Mouse (Mus musculus) hindbrain, embryonic 14.5 days (tissue): ENCODE measurements around the gene Nr1h5. TPM values are rescaled to one million over a fixed set of nuclear protein-coding genes. Genes with fewer than 3 reads are reported as not detected.
A peak's percentile ranks its signal among the peaks of the same experiment; 100 is the strongest.

Source experiments
- ATAC-seq: fragments of 200-750 bp; cut with Nextera tagmentation; 2 replicates; pipeline ENCODE4 v1.8.0; 2017; ENCODE audit warnings: moderate number of reproducible peaks, mild to moderate bottlenecking, moderate TSS enrichment, moderate library complexity; ENCODE audit not compliant: low FRiP score
- DNase-seq: peaks from one replicate; pipeline ENCODE4 v3.0.0-alpha.2; 2015; ENCODE audit warnings: low spot score
- H3K27ac ChIP-seq: fragments of 300-500 bp; sonication (generic); 2 replicates; pipeline ENCODE4 v1.5.1; 2014; ENCODE audit warnings: mild to moderate bottlenecking, moderate library complexity
- H3K27me3 ChIP-seq: fragments of 300-500 bp; sonication (generic); 2 replicates; pipeline ENCODE4 v1.6.1; 2014; ENCODE audit warnings: mild to moderate bottlenecking, low read length, mixed read lengths; ENCODE audit not compliant: control insufficient read depth, insufficient read depth
- H3K36me3 ChIP-seq: fragments of 300-500 bp; sonication (generic); replicated peaks from 2 replicates; pipeline ENCODE4 v1.6.1; 2014; ENCODE audit not compliant: control insufficient read depth, insufficient read depth
- H3K4me1 ChIP-seq: fragments of 300-500 bp; sonication (generic); replicated peaks from 2 replicates; pipeline ENCODE4 v1.6.1; 2014; ENCODE audit warnings: antibody characterized with exemption, low read length, mixed read lengths; ENCODE audit not compliant: control insufficient read depth, insufficient read depth
- H3K4me2 ChIP-seq: fragments of 300-500 bp; sonication (generic); replicated peaks from 2 replicates; pipeline ENCODE4 v1.6.1; 2014; ENCODE audit warnings: mild to moderate bottlenecking, moderate library complexity
- H3K4me3 ChIP-seq: fragments of 300-500 bp; sonication (generic); replicated peaks from 2 replicates; pipeline ENCODE4 v1.5.1; 2014; ENCODE audit warnings: mild to moderate bottlenecking, low read length
- H3K9ac ChIP-seq: fragments of 300-500 bp; sonication (generic); 2 replicates; pipeline ENCODE4 v1.6.1; 2014
- H3K9me3 ChIP-seq: fragments of 300-500 bp; sonication (generic); 2 replicates; pipeline ENCODE4 v1.6.1; 2016; ENCODE audit warnings: low read length; ENCODE audit not compliant: control insufficient read depth
- WGBS: fragments of 180-500 bp; shearing (Covaris S2); extraction: QIAGEN DNeasy Blood & Tissue Kit; methylation state at CpG from one replicate; pipeline ENCODE4 v1.1.7; 2014; 5-methylcytosine and 5-hydroxymethylcytosine counted together
- polyA plus RNA-seq: library from polyadenylated mRNA; unstranded; fragments of >200 nt; fragmentation: Nextera tagmentation; extraction: Ambion mirVana; gene quantifications from 2 replicates; pipeline ENCODE4 v1.2.1, GENCODE M21; 2014

Nr1h5 gene
- polyA plus RNA-seq, 1 experiment from 2014 or later: 0.09 TPM

- peak; percentile 73 for DNase-seq
- H3K4me1 ChIP-seq: 0 out of 2 replicates have a peak, but pooled peaks cover 8% of the 10 kb centered on the region
- peak; percentile 98 for ATAC-seq
- H3K4me3 ChIP-seq: peak overlapping the region; percentile 11; the same call in 1 of the 2 replicates
- no peaks in the 10 kb centered on the region for H3K36me3 ChIP-seq
- H3K4me2 ChIP-seq: peak overlapping the region; percentile 51
- H3K9me3 ChIP-seq: no peaks in the 10 kb centered on the region
- WGBS: 16% methylated on average over 10 of the region's 10 CpGs
- H3K27ac ChIP-seq: peak overlapping the region; percentile 89
- H3K9ac ChIP-seq: peak overlapping the region; percentile 60
- no peaks in the 10 kb centered on the region for H3K27me3 ChIP-seq
Observed at GRCm38 (mm10) chr3:102979550-102980348, 15.8 kb upstream of the Nr1h5 start.

- H3K36me3 ChIP-seq: no peaks in the 10 kb centered on the region
- H3K27me3 ChIP-seq: no peaks in the 10 kb centered on the region
- no peaks in the 10 kb centered on the region for H3K9me3 ChIP-seq
- 88% methylated on average over 4 of the region's 4 CpGs for WGBS
- H3K4me3 ChIP-seq: no peak overlapping the region
- H3K27ac ChIP-seq: no peak overlapping the region
- no peak overlapping the region for H3K9ac ChIP-seq
- 0 out of 2 replicates have a peak, but pooled peaks cover 8% of the 10 kb centered on the region for H3K4me1 ChIP-seq
- no peak for DNase-seq
- ATAC-seq: no peak
- H3K4me2 ChIP-seq: no peak overlapping the region
Observed at GRCm38 (mm10) chr3:102976906-102977305, 13.0 kb upstream of the Nr1h5 start.

- no peak overlapping the region for H3K4me2 ChIP-seq
Observed at GRCm38 (mm10) chr3:102970508-102970907, 6.6 kb upstream of the Nr1h5 start.

GRCm38 (mm10) chr3:102970067-102970466 is 6.1 kb upstream of the Nr1h5 start:
- Histone ChIP-seq H3K27me3 (no peaks in the 10 kb centered on the region), H3K4me2 (no peak overlapping the region), H3K4me3 (no peak overlapping the region), H3K9ac (no peak overlapping the region), H3K4me1 (no peaks in the 10 kb centered on the region), H3K27ac (no peak overlapping the region), H3K9me3 (peaks cover 2% of the 10 kb centered on the region; the same call in 1 of the 2 replicates), H3K36me3 (no peaks in the 10 kb centered on the region)
- peak; percentile 34; the same call in 1 of the 2 replicates for ATAC-seq
- no peak for DNase-seq
- 28% methylated on average over 9 of the region's 9 CpGs for WGBS

More at GRCm38 (mm10) chr3:102970508-102970907, 6.6 kb upstream of the Nr1h5 start:
- WGBS: 91% methylated on average over 3 of the region's 3 CpGs
- Histone ChIP-seq H3K9me3 (peaks cover 2% of the 10 kb centered on the region; the same call in 1 of the 2 replicates), H3K9ac (no peak overlapping the region), H3K27me3 (no peaks in the 10 kb centered on the region), H3K4me3 (no peak overlapping the region), H3K27ac (no peak overlapping the region), H3K4me1 (no peaks in the 10 kb centered on the region), H3K36me3 (no peaks in the 10 kb centered on the region)
- DNase-seq (no peak), ATAC-seq (no peak)

- WGBS: 57% methylated on average over 3 of the region's 3 CpGs
- no peak for DNase-seq
- no peak overlapping the region for H3K27ac ChIP-seq
Observed at GRCm38 (mm10) chr3:102955596-102955995, 8.3 kb downstream of the Nr1h5 start.

GRCm38 (mm10) chr3:102955143-102955542 is 8.8 kb downstream of the Nr1h5 start:
- no peak overlapping the region for H3K4me2 ChIP-seq
- H3K9ac ChIP-seq: no peak overlapping the region
- ATAC-seq: no peak
- no peak overlapping the region for H3K27ac ChIP-seq
- H3K27me3 ChIP-seq: no peaks in the 10 kb centered on the region
- WGBS: 91% methylated on average over 3 of the region's 3 CpGs
- no peak overlapping the region for H3K4me3 ChIP-seq
- H3K36me3 ChIP-seq: no peaks in the 10 kb centered on the region
- DNase-seq: no peak
- no peaks in the 10 kb centered on the region for H3K9me3 ChIP-seq
- no peaks in the 10 kb centered on the region for H3K4me1 ChIP-seq

More at GRCm38 (mm10) chr3:102955596-102955995, 8.3 kb downstream of the Nr1h5 start:
- no peaks in the 10 kb centered on the region for H3K27me3 ChIP-seq
- no peak overlapping the region for H3K4me3 ChIP-seq
- no peak overlapping the region for H3K9ac ChIP-seq
- ATAC-seq: no peak
- no peaks in the 10 kb centered on the region for H3K36me3 ChIP-seq
- no peaks in the 10 kb centered on the region for H3K4me1 ChIP-seq
- no peak overlapping the region for H3K4me2 ChIP-seq
- no peaks in the 10 kb centered on the region for H3K9me3 ChIP-seq

GRCm38 (mm10) chr3:102954476-102954875 is 9.5 kb downstream of the Nr1h5 start:
- no peaks in the 10 kb centered on the region for H3K36me3 ChIP-seq
- H3K9ac ChIP-seq: no peak overlapping the region
- ATAC-seq: no peak
- no peaks in the 10 kb centered on the region for H3K9me3 ChIP-seq
- no peak for DNase-seq
- no peak overlapping the region for H3K4me2 ChIP-seq
- 93% methylated on average over 12 of the region's 12 CpGs for WGBS
- no peaks in the 10 kb centered on the region for H3K27me3 ChIP-seq
- no peak overlapping the region for H3K27ac ChIP-seq
- H3K4me1 ChIP-seq: no peaks in the 10 kb centered on the region
- no peak overlapping the region for H3K4me3 ChIP-seq

GRCm38 (mm10) chr3:102946861-102947260 is 17.1 kb downstream of the Nr1h5 start:
- H3K4me2 ChIP-seq: no peak overlapping the region
- no peaks in the 10 kb centered on the region for H3K9me3 ChIP-seq
- no peak for ATAC-seq
- no peaks in the 10 kb centered on the region for H3K36me3 ChIP-seq
- DNase-seq: no peak
- no peaks in the 10 kb centered on the region for H3K27me3 ChIP-seq
- no peak overlapping the region for H3K9ac ChIP-seq
- no peak overlapping the region for H3K4me3 ChIP-seq
- H3K4me1 ChIP-seq: no peaks in the 10 kb centered on the region
- no peak overlapping the region for H3K27ac ChIP-seq
- WGBS: 43% methylated on average over 5 of the region's 5 CpGs

- Histone ChIP-seq H3K9me3 (no peaks in the 10 kb centered on the region), H3K4me2 (no peak overlapping the region), H3K9ac (no peak overlapping the region), H3K27me3 (no peaks in the 10 kb centered on the region), H3K36me3 (no peaks in the 10 kb centered on the region), H3K4me3 (no peak overlapping the region), H3K27ac (no peak overlapping the region), H3K4me1 (no peaks in the 10 kb centered on the region)
- no peak for ATAC-seq
- WGBS: 83% methylated on average over 3 of the region's 3 CpGs
- no peak for DNase-seq
Observed at GRCm38 (mm10) chr3:102946312-102946711, 17.6 kb downstream of the Nr1h5 start.
